ENCODE assay signal across 20 mouse cellular contexts in genomic region chr12:99063441-99063840, GRCm38 (mm10).
"Had no signal": no experiment of that assay in that cellular context is flagged by ENCODE, and none has a peak within 500 bp of the region (broad histone marks: within the 10 kb centered on the region; RNA-seq: fewer than 3 reads in every experiment).

No protein-coding gene starts in this region.

- DNase-seq: kidney, postnatal 10 days; kidney, postnatal 36 days; layer of hippocampus, postnatal 36 days; left cerebral cortex, postnatal 4 days; liver, postnatal 0 days; lung, embryonic 14.5 days; retina, postnatal 1 day; right cerebral cortex, postnatal 25 days; spleen, adult 18-20 months; thymus, postnatal 36 days had no signal

- H3K4me3 ChIP-seq: limb, embryonic 12.5 days; limb, embryonic 15.5 days; midbrain, embryonic 12.5 days; midbrain, embryonic 15.5 days; myocyte; stomach, embryonic 15.5 days had no signal

- H3K9ac ChIP-seq: limb, embryonic 12.5 days; limb, embryonic 15.5 days; liver, embryonic 14.5 days; liver, postnatal 0 days; lung, embryonic 14.5 days; midbrain, embryonic 12.5 days; midbrain, embryonic 15.5 days; stomach, embryonic 15.5 days had no signal

- H3K9me3 ChIP-seq: limb, embryonic 12.5 days; limb, embryonic 15.5 days; midbrain, embryonic 12.5 days; midbrain, embryonic 15.5 days; stomach, embryonic 15.5 days had no signal

- H3K27ac ChIP-seq: limb, embryonic 12.5 days; limb, embryonic 15.5 days; liver, embryonic 14.5 days; macrophage; midbrain, embryonic 12.5 days; midbrain, embryonic 15.5 days; stomach, embryonic 15.5 days had no signal

- H3K4me1 ChIP-seq: limb, embryonic 12.5 days; limb, embryonic 15.5 days; midbrain, embryonic 12.5 days; midbrain, embryonic 15.5 days; stomach, embryonic 15.5 days had no signal

- H3K36me3 ChIP-seq: limb, embryonic 12.5 days; limb, embryonic 15.5 days; midbrain, embryonic 12.5 days; midbrain, embryonic 15.5 days; stomach, embryonic 15.5 days had no signal

- H3K4me2 ChIP-seq: limb, embryonic 12.5 days; limb, embryonic 15.5 days; liver, embryonic 11.5 days; lung, embryonic 14.5 days; midbrain, embryonic 12.5 days; midbrain, embryonic 15.5 days; stomach, embryonic 15.5 days had no signal

- H3K27me3 ChIP-seq: limb, embryonic 12.5 days; limb, embryonic 15.5 days; midbrain, embryonic 12.5 days; midbrain, embryonic 15.5 days; stomach, embryonic 15.5 days had no signal

- ATAC-seq: liver, postnatal 0 days; lung, postnatal 0 days; midbrain, embryonic 15.5 days had no signal
